Mouse (Mus musculus) midbrain, embryonic 14.5 days (tissue): ENCODE data around the gene Sirt7. TPM values are rescaled to one million over a fixed set of nuclear protein-coding genes. Genes with fewer than 3 reads are reported as not detected.

Experiments
- ATAC-seq: fragments of 200-750 bp; cut with Nextera tagmentation; 2 replicates; pipeline ENCODE4 v1.8.0; 2017; ENCODE audit warnings: moderate number of reproducible peaks, moderate library complexity; ENCODE audit not compliant: low FRiP score, low TSS enrichment
- DNase-seq: peaks from one replicate; pipeline ENCODE4 v3.0.0-alpha.2; 2015
- H3K27ac ChIP-seq: fragments of 300-500 bp; sonication (generic); replicated peaks from 2 replicates; pipeline ENCODE4 v1.5.1; 2014; ENCODE audit warnings: mild to moderate bottlenecking, low read depth, low read length, moderate library complexity
- H3K27me3 ChIP-seq: fragments of 300-500 bp; sonication (generic); 2 replicates; pipeline ENCODE4 v1.6.1; 2014; ENCODE audit warnings: low read length, control low read depth, mixed read lengths; ENCODE audit not compliant: control insufficient read depth, insufficient read depth
- H3K36me3 ChIP-seq: fragments of 300-500 bp; sonication (generic); 2 replicates; pipeline ENCODE4 v1.6.1; 2014; ENCODE audit warnings: low read length, control low read depth; ENCODE audit not compliant: control insufficient read depth, insufficient read depth
- H3K4me1 ChIP-seq: fragments of 300-500 bp; sonication (generic); 2 replicates; pipeline ENCODE4 v1.6.1; 2014; ENCODE audit warnings: mild to moderate bottlenecking, antibody characterized with exemption, low read length, control low read depth; ENCODE audit not compliant: control insufficient read depth, insufficient read depth
- H3K4me2 ChIP-seq: fragments of 300-500 bp; sonication (generic); 2 replicates; pipeline ENCODE4 v1.6.1; 2014; ENCODE audit warnings: mild to moderate bottlenecking, low read length, moderate library complexity
- H3K4me3 ChIP-seq: fragments of 300-500 bp; sonication (generic); replicated peaks from 2 replicates; pipeline ENCODE4 v1.5.1; 2014; ENCODE audit warnings: low read depth, low read length
- H3K9ac ChIP-seq: fragments of 300-500 bp; sonication (generic); replicated peaks from 2 replicates; pipeline ENCODE4 v1.6.1; 2014; ENCODE audit warnings: mild to moderate bottlenecking, low read length, moderate library complexity
- H3K9me3 ChIP-seq: fragments of 300-500 bp; sonication (generic); 2 replicates; pipeline ENCODE4 v1.6.1; 2016; ENCODE audit warnings: low read length, control low read depth, mixed read lengths; ENCODE audit not compliant: control insufficient read depth
- WGBS: fragments of 180-500 bp; shearing (Covaris S2); extraction: QIAGEN DNeasy Blood & Tissue Kit; methylation state at CpG from one replicate; pipeline ENCODE4 v1.1.7; 2014; 5-methylcytosine and 5-hydroxymethylcytosine counted together
- microRNA-seq: library from miRNA; unstranded; fragments of <30 nt; microRNA quantifications from one replicate; pipeline ENCODE4, GENCODE M21; 2016
- polyA plus RNA-seq: library from polyadenylated mRNA; unstranded; fragments of >200 nt; fragmentation: Nextera tagmentation; extraction: Ambion mirVana; gene quantifications from 2 replicates; pipeline ENCODE4 v1.2.1, GENCODE M21; 2014

Gene Sirt7
- polyA plus RNA-seq, 1 experiment from 2014 or later: 38.4 TPM

GRCm38 (mm10) chr11:120573585-120574277 is 51.3 kb downstream of the Sirt7 start:
- Histone ChIP-seq H3K4me3 (peak overlapping the region; percentile 87), H3K4me2 (peak overlapping the region; percentile 72), H3K36me3 (peaks cover 36% of the 10 kb centered on the region), H3K9ac (peak overlapping the region; percentile 69), H3K27ac (peak overlapping the region; percentile 90), H3K4me1 (peaks cover 12% of the 10 kb centered on the region), H3K27me3 (no peaks in the 10 kb centered on the region), H3K9me3 (no peaks in the 10 kb centered on the region)
- ATAC-seq (0 out of 2 replicates have a peak, but pooled peaks have one; percentile 2), DNase-seq (no peak)
- WGBS: under 1% methylated on average over 23 of the region's 23 CpGs

GRCm38 (mm10) chr11:120572752-120573584 is 52.1 kb downstream of the Sirt7 start, which contains the start of gene P4hb:
P4hb (minus strand) TSS chr11:120573253.
- Histone ChIP-seq H3K36me3 (peaks cover 36% of the 10 kb centered on the region), H3K27ac (peak within 1 kb of the TSS; percentile 90), H3K4me1 (peaks cover 12% of the 10 kb centered on the region), H3K27me3 (no peaks in the 10 kb centered on the region), H3K9me3 (no peaks in the 10 kb centered on the region), H3K4me2 (peak within 1 kb of the TSS; percentile 72), H3K9ac (peak within 1 kb of the TSS; percentile 84), H3K4me3 (peak within 1 kb of the TSS; percentile 87)
- peak; percentile 100 for DNase-seq
- peak; percentile 97 for ATAC-seq
- under 1% methylated on average over 93 of the region's 94 CpGs for WGBS

GRCm38 (mm10) chr11:120572417-120572751 is 52.7 kb downstream of the Sirt7 start:
- no peak; the same call in 1 of the 2 replicates for ATAC-seq
- H3K9me3 ChIP-seq: no peaks in the 10 kb centered on the region
- H3K9ac ChIP-seq: peak overlapping the region; percentile 84
- peak overlapping the region; percentile 72 for H3K4me2 ChIP-seq
- WGBS: under 1% methylated on average over 24 of the region's 24 CpGs
- no peaks in the 10 kb centered on the region for H3K27me3 ChIP-seq
- H3K4me1 ChIP-seq: peaks cover 12% of the 10 kb centered on the region
- peak overlapping the region; percentile 90 for H3K27ac ChIP-seq
- no peak for DNase-seq
- peaks cover 36% of the 10 kb centered on the region for H3K36me3 ChIP-seq
- H3K4me3 ChIP-seq: peak overlapping the region; percentile 87

- DNase-seq (no peak), ATAC-seq (no peak)
- peaks cover 41% of the 10 kb centered on the region for H3K36me3 ChIP-seq
- H3K27me3 ChIP-seq: no peaks in the 10 kb centered on the region
- peak overlapping the region; percentile 87 for H3K4me3 ChIP-seq
- WGBS: 16% methylated on average over 11 of the region's 11 CpGs
- H3K9ac ChIP-seq: peak overlapping the region; percentile 84
- H3K9me3 ChIP-seq: no peaks in the 10 kb centered on the region
- H3K4me1 ChIP-seq: peaks cover 12% of the 10 kb centered on the region
- peak overlapping the region; percentile 90 for H3K27ac ChIP-seq
- peak overlapping the region; percentile 72 for H3K4me2 ChIP-seq
These were observed 53.2 kb downstream of the Sirt7 start for GRCm38 (mm10) chr11:120571754-120572416.

GRCm38 (mm10) chr11:120571122-120571521 is 53.9 kb downstream of the Sirt7 start:
- no peak for ATAC-seq
- WGBS: 84% methylated on average over 3 of the region's 3 CpGs
- Histone ChIP-seq H3K4me3 (peak overlapping the region; percentile 87), H3K4me1 (peaks cover 12% of the 10 kb centered on the region), H3K4me2 (peak overlapping the region; percentile 72), H3K27ac (no peak overlapping the region), H3K9ac (no peak overlapping the region), H3K36me3 (peaks cover 48% of the 10 kb centered on the region), H3K9me3 (no peaks in the 10 kb centered on the region), H3K27me3 (no peaks in the 10 kb centered on the region)
- no peak for DNase-seq

Small RNA genes within 50 kb of the gene (microRNA-seq; reads per million reads assigned to microRNA genes)
- gene Mir6936: 1.3 reads per million

Other genes with a start within 250 kb of the Sirt7 start
- 95.9 and 114 TPM in 2 replicates for gene Faap100, start 246.5 kb downstream of the Sirt7 start, polyA plus RNA-seq
- gene Nploc4, start 187.5 kb downstream of the Sirt7 start, polyA plus RNA-seq: 32.2 and 41.3 TPM in 2 replicates
- gene Tspan10, start 182.6 kb downstream of the Sirt7 start, polyA plus RNA-seq: not detected in 2 replicates
- 0.32 TPM in 1 of 2 replicates, not detected in the other for gene Pde6g, start 171.7 kb downstream of the Sirt7 start, polyA plus RNA-seq
- gene Oxld1, start 167.2 kb downstream of the Sirt7 start, polyA plus RNA-seq: 11.2 and 12.5 TPM in 2 replicates
- gene Ccdc137, start 167.1 kb downstream of the Sirt7 start, polyA plus RNA-seq: 17.8 and 19.9 TPM in 2 replicates
- gene Arl16, start 157.6 kb downstream of the Sirt7 start, polyA plus RNA-seq: 48.8 and 56.9 TPM in 2 replicates
- gene Mrpl12, start 140.6 kb downstream of the Sirt7 start, polyA plus RNA-seq: 113 and 151 TPM in 2 replicates
- gene Slc25a10, start 133.4 kb downstream of the Sirt7 start, polyA plus RNA-seq: 23.6 and 28.4 TPM in 2 replicates
- gene Gcgr, start 94.5 kb downstream of the Sirt7 start, polyA plus RNA-seq: 0.18 and 0.21 TPM in 2 replicates
- gene Mcrip1, start 75.5 kb downstream of the Sirt7 start, polyA plus RNA-seq: 268 and 318 TPM in 2 replicates
- not detected in 2 replicates for gene Ppp1r27, start 74.1 kb downstream of the Sirt7 start, polyA plus RNA-seq
- gene P4hb, start 52.0 kb downstream of the Sirt7 start, polyA plus RNA-seq: 241 and 300 TPM in 2 replicates
- gene Arhgdia, start 43.6 kb downstream of the Sirt7 start, polyA plus RNA-seq: 353 and 438 TPM in 2 replicates
- gene Alyref, start 26.9 kb downstream of the Sirt7 start, polyA plus RNA-seq: 277 and 282 TPM in 2 replicates
- 210 and 266 TPM in 2 replicates for gene Anapc11, start 26.8 kb downstream of the Sirt7 start, polyA plus RNA-seq
- gene Npb, start 16.8 kb downstream of the Sirt7 start, polyA plus RNA-seq: 0.77 and 0.82 TPM in 2 replicates
- gene Pcyt2, start 7.3 kb downstream of the Sirt7 start, polyA plus RNA-seq: 148 and 181 TPM in 2 replicates
- gene Mafg, start 8.4 kb upstream of the Sirt7 start, polyA plus RNA-seq: 37.4 and 42.5 TPM in 2 replicates
- 17.0 and 18.5 TPM in 2 replicates for gene Pycr1, start 18.5 kb upstream of the Sirt7 start, polyA plus RNA-seq
- gene Myadml2, start 22.9 kb upstream of the Sirt7 start, polyA plus RNA-seq: 0.51 and 1.5 TPM in 2 replicates
- 0.59 and 1.3 TPM in 2 replicates for gene Notum, start 35.9 kb upstream of the Sirt7 start, polyA plus RNA-seq
- gene Aspscr1, start 47.7 kb upstream of the Sirt7 start, polyA plus RNA-seq: 136 and 141 TPM in 2 replicates
- 99.1 and 105 TPM in 2 replicates for gene Cenpx, start 88.5 kb upstream of the Sirt7 start, polyA plus RNA-seq
- 50.4 and 72.1 TPM in 2 replicates for gene Lrrc45, start 88.7 kb upstream of the Sirt7 start, polyA plus RNA-seq
- 113 and 646 TPM in 2 replicates for gene Rac3, start 96.2 kb upstream of the Sirt7 start, polyA plus RNA-seq
- 6.0 and 8.6 TPM in 2 replicates for gene Dcxr, start 102.0 kb upstream of the Sirt7 start, polyA plus RNA-seq
- 0.51 TPM in 1 of 2 replicates, not detected in the other for gene Cbr2, start 106.9 kb upstream of the Sirt7 start, polyA plus RNA-seq
- 2.0 and 2.2 TPM in 2 replicates for gene Hmga1b, start 137.6 kb upstream of the Sirt7 start, polyA plus RNA-seq
- 83.9 and 102 TPM in 2 replicates for gene Rfng, start 159.0 kb upstream of the Sirt7 start, polyA plus RNA-seq
- gene Gps1, start 159.0 kb upstream of the Sirt7 start, polyA plus RNA-seq: 303 and 316 TPM in 2 replicates
- gene Dus1l, start 171.2 kb upstream of the Sirt7 start, polyA plus RNA-seq: 39.4 and 48.0 TPM in 2 replicates
- gene Fasn, start 199.3 kb upstream of the Sirt7 start, polyA plus RNA-seq: 120 and 124 TPM in 2 replicates